In the genomic region with DNA sequence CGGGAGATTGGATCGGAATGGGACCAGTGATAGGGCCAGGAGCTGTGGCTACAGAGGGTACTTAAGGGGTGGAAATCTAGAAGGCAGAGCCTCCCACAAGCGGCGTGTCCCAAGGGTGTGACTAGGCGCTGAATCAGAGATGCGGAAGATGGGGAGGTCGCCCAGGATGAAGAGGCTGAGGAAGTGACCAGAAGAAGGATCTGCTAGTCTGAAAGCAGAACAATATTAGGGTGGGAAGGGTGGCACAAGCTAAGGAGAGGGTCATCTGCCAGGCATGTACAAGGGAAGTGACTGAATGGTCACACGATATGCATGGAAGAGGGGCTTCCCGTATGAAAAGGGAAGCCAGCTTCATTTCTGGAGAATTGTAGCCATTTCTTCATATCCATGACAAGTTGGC, we compare ENCODE assay signal across 28 mouse cellular contexts.
DNase-seq lines count a peak whose midpoint lies in the region; ATAC-seq and TF ChIP-seq lines count a peak whose summit lies in the region.
"Had no signal": no experiment of that assay in that cellular context is flagged by ENCODE, and none has a peak within 500 bp of the region (broad histone marks: within the 10 kb centered on the region; RNA-seq: fewer than 3 reads in every experiment).

No protein-coding gene starts in this region.

- ATAC-seq in monocyte, adult 5-6 weeks (replicated peaks; ENCODE audit: insufficient number of reproducible peaks, low FRiP score, low TSS enrichment, poor library complexity, severe bottlenecking) = peak; percentile 87
- no peak for ATAC-seq in midbrain, embryonic 11.5 days (ENCODE audit: low FRiP score)
- ATAC-seq in forebrain, embryonic 14.5 days = no peak
- ATAC-seq: forebrain, embryonic 15.5 days; hindbrain, embryonic 16.5 days had no signal

- peaks cover 55% of the 10 kb centered on the region for H3K4me1 ChIP-seq in heart, embryonic 10.5 days
- peaks cover 29% of the 10 kb centered on the region for H3K4me1 ChIP-seq in bone marrow macrophage, adult 2 months (ENCODE audit: control insufficient read depth, insufficient read depth, low read length)
- no peaks in the 10 kb centered on the region for H3K4me1 ChIP-seq in midbrain, embryonic 11.5 days (ENCODE audit: control insufficient read depth, insufficient read depth, low read length)
- no peaks in the 10 kb centered on the region for H3K4me1 ChIP-seq in forebrain, embryonic 14.5 days (ENCODE audit: control insufficient read depth, insufficient read depth, low read length)
- H3K4me1 ChIP-seq: embryonic facial prominence, embryonic 12.5 days; neural tube, embryonic 12.5 days had no signal

- intact Hi-C loops in heart, postnatal 14 days (cut with DNase I) = no loop called here

- WGBS in heart, embryonic 10.5 days = 83% methylated on average over 9 of the region's 9 CpGs
- WGBS in midbrain, embryonic 11.5 days = 95% methylated on average over 9 of the region's 9 CpGs
- WGBS in forebrain, embryonic 14.5 days = 97% methylated on average over 9 of the region's 9 CpGs

- TF ChIP-seq CTCF in bone marrow macrophage, adult 2 months (IDR thresholded peaks at IDR 0.05; ENCODE audit: low read depth, low read length) = no peak

- H3K9ac ChIP-seq in midbrain, embryonic 11.5 days (ENCODE audit: low read length) = no peak overlapping the region
- H3K9ac ChIP-seq in forebrain, embryonic 14.5 days (ENCODE audit: low read length) = no peak overlapping the region
- H3K9ac ChIP-seq: embryonic facial prominence, embryonic 12.5 days; forebrain, embryonic 15.5 days; kidney, embryonic 15.5 days; limb, embryonic 13.5 days; neural tube, embryonic 12.5 days had no signal

- H3K9me3 ChIP-seq in heart, embryonic 10.5 days = no peaks in the 10 kb centered on the region
- H3K9me3 ChIP-seq in midbrain, embryonic 11.5 days (ENCODE audit: control insufficient read depth, low read length) = no peaks in the 10 kb centered on the region
- no peaks in the 10 kb centered on the region for H3K9me3 ChIP-seq in forebrain, embryonic 14.5 days (replicated peaks; ENCODE audit: control insufficient read depth, low read length)
- H3K9me3 ChIP-seq: embryonic facial prominence, embryonic 12.5 days; forebrain, embryonic 15.5 days; kidney, embryonic 15.5 days; limb, embryonic 13.5 days; neural tube, embryonic 12.5 days had no signal

- peak overlapping the region; percentile 66 for H3K27ac ChIP-seq in heart, embryonic 10.5 days
- peak overlapping the region; percentile 90 for H3K27ac ChIP-seq in bone marrow macrophage, adult 2 months (ENCODE audit: insufficient read depth, low read depth, low read length)
- H3K27ac ChIP-seq in midbrain, embryonic 11.5 days (ENCODE audit: low read depth, low read length) = no peak overlapping the region
- H3K27ac ChIP-seq in forebrain, embryonic 14.5 days (ENCODE audit: low read depth, low read length) = no peak overlapping the region
- H3K27ac ChIP-seq: embryonic facial prominence, embryonic 12.5 days; forebrain, embryonic 15.5 days; kidney, embryonic 15.5 days; limb, embryonic 13.5 days; neural tube, embryonic 12.5 days had no signal

- no peak overlapping the region for H3K4me3 ChIP-seq in heart, embryonic 10.5 days
- no peak overlapping the region for H3K4me3 ChIP-seq in bone marrow macrophage, adult 2 months (ENCODE audit: insufficient read depth, low read length)
- no peak overlapping the region for H3K4me3 ChIP-seq in midbrain, embryonic 11.5 days (ENCODE audit: low read depth, low read length)
- no peak overlapping the region for H3K4me3 ChIP-seq in forebrain, embryonic 14.5 days (ENCODE audit: low read depth, low read length)
- H3K4me3 ChIP-seq: embryonic facial prominence, embryonic 12.5 days; forebrain, embryonic 15.5 days; kidney, embryonic 15.5 days; limb, embryonic 13.5 days; neural tube, embryonic 12.5 days had no signal

- H3K4me2 ChIP-seq in midbrain, embryonic 11.5 days = no peak overlapping the region
- H3K4me2 ChIP-seq in forebrain, embryonic 14.5 days (ENCODE audit: low read length) = no peak overlapping the region
- H3K4me2 ChIP-seq: embryonic facial prominence, embryonic 12.5 days; forebrain, embryonic 15.5 days; kidney, embryonic 15.5 days; limb, embryonic 13.5 days; liver, embryonic 11.5 days; neural tube, embryonic 12.5 days had no signal

- H3K36me3 ChIP-seq in heart, embryonic 10.5 days = no peaks in the 10 kb centered on the region
- no peaks in the 10 kb centered on the region for H3K36me3 ChIP-seq in midbrain, embryonic 11.5 days (ENCODE audit: control insufficient read depth, insufficient read depth, low read length)
- H3K36me3 ChIP-seq in forebrain, embryonic 14.5 days (ENCODE audit: control insufficient read depth, insufficient read depth, low read length) = no peaks in the 10 kb centered on the region
- H3K36me3 ChIP-seq: embryonic facial prominence, embryonic 12.5 days; forebrain, embryonic 15.5 days; kidney, embryonic 15.5 days; limb, embryonic 13.5 days; neural tube, embryonic 12.5 days had no signal

- TF ChIP-seq POLR2A in bone marrow macrophage, adult 2 months (IDR thresholded peaks at IDR 0.05; ENCODE audit: borderline replicate concordance, low read depth, low read length) = no peak

- no peak for DNase-seq in heart, embryonic 10.5 days (ENCODE audit: low spot score)
- DNase-seq in heart, postnatal 14 days = no peak
- peak; percentile 19 for DNase-seq in lung, postnatal 25 days (ENCODE audit: low spot score)
- no peak for DNase-seq in midbrain, embryonic 11.5 days (ENCODE audit: low spot score, missing footprints)
- no peak for DNase-seq in forebrain, embryonic 14.5 days (ENCODE audit: low spot score)
- DNase-seq: adrenal gland, postnatal 10 days; B cell, adult 2 months; cerebellum, adult 11 months; cerebellum, adult 9-10 months; cerebellum, postnatal 36 days; embryo, embryonic 11 days; kidney, adult 18-20 months; kidney, postnatal 25 days; midbrain, embryonic 14.5 days; right cerebral cortex, adult 18-20 months; spleen, adult 18-20 months; thymus, adult 18-20 months; thymus, postnatal 25 days had no signal

- H3K27me3 ChIP-seq in heart, embryonic 10.5 days (ENCODE audit: insufficient read depth, poor library complexity, severe bottlenecking) = no peaks in the 10 kb centered on the region
- no peaks in the 10 kb centered on the region for H3K27me3 ChIP-seq in midbrain, embryonic 11.5 days (ENCODE audit: control insufficient read depth, insufficient read depth, low read length)
- no peaks in the 10 kb centered on the region for H3K27me3 ChIP-seq in forebrain, embryonic 14.5 days (replicated peaks; ENCODE audit: control insufficient read depth, insufficient read depth, low read length)
- H3K27me3 ChIP-seq: CH12.LX; embryonic facial prominence, embryonic 12.5 days; forebrain, embryonic 15.5 days; kidney, embryonic 15.5 days; limb, embryonic 13.5 days; neural tube, embryonic 12.5 days had no signal

Comparison
In these comparisons a context has a peak if more than half of its experiments do, and no peak if none do; other contexts are left out.
1. H3K27ac ChIP-seq: peak in heart, embryonic 10.5 days (single experiment) and bone marrow macrophage, adult 2 months (single experiment); none in midbrain, embryonic 11.5 days (single experiment) and forebrain, embryonic 14.5 days (single experiment).